Mouse (Mus musculus): ENCODE measurements around the gene AI413582.

DNA sequence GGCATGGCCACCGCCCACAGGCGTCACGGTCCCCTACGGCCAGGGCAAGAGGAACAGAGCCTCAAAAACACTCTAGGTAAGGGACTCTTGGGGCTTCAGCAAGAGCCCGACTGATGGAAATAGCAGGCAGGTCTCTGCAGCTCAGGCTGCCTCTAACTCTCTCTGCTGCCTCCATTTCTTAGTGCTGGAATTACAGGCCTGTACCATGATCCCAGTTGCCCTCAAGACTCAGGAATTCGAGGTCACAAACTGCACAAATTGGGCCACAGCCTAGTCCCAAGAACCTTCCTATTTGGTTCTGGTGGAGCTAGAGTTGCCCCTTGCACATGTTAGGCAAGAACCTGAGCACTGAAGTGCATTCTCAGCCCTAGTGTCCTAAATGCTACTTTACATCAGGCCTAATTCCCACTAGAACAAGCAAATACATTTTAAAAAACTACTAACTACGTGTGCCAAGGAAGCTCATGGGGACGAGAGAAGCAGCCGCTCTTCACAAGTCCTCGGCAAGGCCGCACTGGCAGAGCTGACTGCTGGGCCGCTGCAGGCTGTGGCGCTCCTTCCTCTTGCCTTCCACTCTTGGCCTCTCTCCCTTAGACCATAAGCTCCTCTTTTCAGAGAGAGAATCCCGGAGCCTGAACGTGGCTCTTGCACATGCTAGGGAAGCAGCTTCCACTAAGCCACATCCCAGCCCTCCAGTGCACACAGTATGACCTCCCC is 30.3 kb upstream of the AI413582 start:
- TF ChIP-seq CTCF (IDR thresholded peaks at IDR 0.05; ENCODE audit: low read depth, low read length) (no peak), POLR2A (IDR thresholded peaks at IDR 0.05; ENCODE audit: borderline replicate concordance, low read depth, low read length) (no peak)
